Mouse (Mus musculus) liver, adult 2 months (tissue): ENCODE measurements around the gene Nol4l. TPM values are rescaled to one million over a fixed set of nuclear protein-coding genes. Genes with fewer than 3 reads are reported as not detected.

ENCODE experiments used
- DNase-seq: peaks from one replicate; pipeline ENCODE4 v3.0.0-alpha.2; 2011; ENCODE audit warnings: low read depth, low spot score; ENCODE audit errors: extremely low read depth
- H3K27ac ChIP-seq: fragments of 200-500 bp; replicated peaks from 2 replicates; pipeline ENCODE4 v1.5.1; 2012; ENCODE audit warnings: low read depth, mild to moderate bottlenecking, control low read depth, inconsistent platforms, low read length; ENCODE audit not compliant: insufficient read depth
- H3K27me3 ChIP-seq: fragments of 200-500 bp; 2 replicates; pipeline ENCODE4 v1.6.1; 2012; ENCODE audit warnings: mild to moderate bottlenecking, moderate library complexity, low read length, inconsistent platforms; ENCODE audit not compliant: control insufficient read depth, insufficient read depth
- H3K36me3 ChIP-seq: fragments of 200-500 bp; 2 replicates; pipeline ENCODE4 v1.6.1; 2012; ENCODE audit warnings: low read length, inconsistent platforms; ENCODE audit not compliant: control insufficient read depth, insufficient read depth
- H3K4me1 ChIP-seq: fragments of 200-500 bp; 2 replicates; pipeline ENCODE4 v1.6.1; 2011; ENCODE audit warnings: low read length; ENCODE audit not compliant: control insufficient read depth, insufficient read depth
- H3K4me3 ChIP-seq: fragments of 200-500 bp; 2 replicates; pipeline ENCODE4 v1.5.1; 2011; ENCODE audit warnings: low read depth, mild to moderate bottlenecking, control low read depth, low read length, moderate library complexity; ENCODE audit not compliant: insufficient read depth
- H3K79me2 ChIP-seq: fragments of 200-500 bp; 2 replicates; pipeline ENCODE4 v1.6.1; 2012; ENCODE audit warnings: inconsistent platforms, mild to moderate bottlenecking, low read length, moderate library complexity; ENCODE audit not compliant: control insufficient read depth, insufficient read depth
- H3K9ac ChIP-seq: fragments of 200-500 bp; 2 replicates; pipeline ENCODE4 v1.6.1; 2012; ENCODE audit warnings: low read depth, mild to moderate bottlenecking, control low read depth, inconsistent platforms, low read length
- CTCF ChIP-seq: fragments of 200-500 bp; IDR thresholded peaks from 2 replicates; pipeline ENCODE4 v1.5.1; 2011; ENCODE audit warnings: low read depth, low read length, control low read depth
- POLR2A ChIP-seq: fragments of 200-500 bp; IDR thresholded peaks from 2 replicates; pipeline ENCODE4 v1.6.1; 2011; ENCODE audit warnings: low read length, control low read depth; ENCODE audit not compliant: insufficient read depth; ENCODE audit errors: extremely low read depth
- WGBS: fragments of 180-500 bp; shearing (Covaris S2); methylation state at CpG from one replicate; pipeline ENCODE4 v1.1.7; 2018; 5-methylcytosine and 5-hydroxymethylcytosine counted together
- polyA plus RNA-seq: library from polyadenylated mRNA; depleted of rRNA; stranded (reverse); fragments of >200 nt; gene quantifications from 2 replicates; pipeline ENCODE4 v1.2.3, GENCODE M21; 2012
- total RNA-seq: library from RNA; depleted of rRNA; stranded (reverse); fragments of >200 nt; gene quantifications from 2 replicates; pipeline ENCODE4 v1.2.3, GENCODE M21; 2014

The Nol4l gene
- total and polyA plus RNA-seq, 2 experiments, result 0.18 to 0.80 TPM

GRCm38 (mm10) chr2:153520057-153520456, 9.7 kb downstream of the Nol4l start:
- no peak overlapping the region for H3K4me3 ChIP-seq
- H3K4me1 ChIP-seq, result no peaks in the 10 kb centered on the region
- TF ChIP-seq POLR2A (no peak), CTCF (no peak)
- no peaks in the 10 kb centered on the region for H3K36me3 ChIP-seq
- no peaks in the 10 kb centered on the region for H3K27me3 ChIP-seq
- no peak overlapping the region for H3K9ac ChIP-seq
- H3K27ac ChIP-seq, result no peak overlapping the region
- DNase-seq, result no peak
- H3K79me2 ChIP-seq, result no peaks in the 10 kb centered on the region
- 90% methylated on average over 9 of the region's 9 CpGs for WGBS

- H3K9ac ChIP-seq, result no peak overlapping the region
Measured at GRCm38 (mm10) chr2:153516961-153517360, 12.8 kb downstream of the Nol4l start.

GRCm38 (mm10) chr2:153515582-153515981, 14.2 kb downstream of the Nol4l start:
- WGBS, result 93% methylated on average over 6 of the region's 6 CpGs
- Histone ChIP-seq H3K36me3 (no peaks in the 10 kb centered on the region), H3K79me2 (no peaks in the 10 kb centered on the region), H3K4me1 (no peaks in the 10 kb centered on the region), H3K9ac (no peak overlapping the region), H3K27ac (no peak overlapping the region), H3K27me3 (no peaks in the 10 kb centered on the region), H3K4me3 (no peak overlapping the region)
- TF ChIP-seq POLR2A (no peak), CTCF (no peak)
- no peak for DNase-seq

More at GRCm38 (mm10) chr2:153516961-153517360, 12.8 kb downstream of the Nol4l start:
- H3K27ac ChIP-seq, result no peak overlapping the region
- no peak overlapping the region for H3K4me3 ChIP-seq
- no peaks in the 10 kb centered on the region for H3K27me3 ChIP-seq
- no peaks in the 10 kb centered on the region for H3K79me2 ChIP-seq
- peak; percentile 41 for DNase-seq
- no peaks in the 10 kb centered on the region for H3K4me1 ChIP-seq
- peak; percentile 62 for TF ChIP-seq CTCF
- TF ChIP-seq POLR2A, result no peak
- H3K36me3 ChIP-seq, result no peaks in the 10 kb centered on the region
- 34% methylated on average over 4 of the region's 4 CpGs for WGBS

GRCm38 (mm10) chr2:153514497-153515380, 15.0 kb downstream of the Nol4l start:
- no peak overlapping the region for H3K27ac ChIP-seq
- H3K9ac ChIP-seq, result no peak overlapping the region
- H3K27me3 ChIP-seq, result no peaks in the 10 kb centered on the region
- no peak overlapping the region for H3K4me3 ChIP-seq
- TF ChIP-seq CTCF, result no peak
- no peak for TF ChIP-seq POLR2A
- no peaks in the 10 kb centered on the region for H3K36me3 ChIP-seq
- no peaks in the 10 kb centered on the region for H3K79me2 ChIP-seq
- DNase-seq, result no peak
- 83% methylated on average over 14 of the region's 14 CpGs for WGBS
- H3K4me1 ChIP-seq, result no peaks in the 10 kb centered on the region

GRCm38 (mm10) chr2:153513983-153514382, 15.8 kb downstream of the Nol4l start:
- Histone ChIP-seq H3K4me3 (no peak overlapping the region), H3K27ac (no peak overlapping the region), H3K4me1 (no peaks in the 10 kb centered on the region), H3K27me3 (no peaks in the 10 kb centered on the region), H3K9ac (no peak overlapping the region), H3K36me3 (no peaks in the 10 kb centered on the region), H3K79me2 (no peaks in the 10 kb centered on the region)
- TF ChIP-seq POLR2A (no peak), CTCF (no peak)
- WGBS, result 96% methylated on average over 3 of the region's 3 CpGs
- DNase-seq, result no peak
